Mouse (Mus musculus): ENCODE data around the gene Rasgrp4. TPM values are rescaled to one million over a fixed set of nuclear protein-coding genes. Genes with fewer than 3 reads are reported as not detected.
A peak's percentile ranks its signal among the peaks of the same experiment; 100 is the strongest.
"Not testable (repeated sequence)": the region's sequence is repeated elsewhere in the genome, so short reads cannot be mapped to it uniquely, and the experiment has no call there.

The Rasgrp4 gene
- total and polyA plus RNA-seq, 3 experiments = 0.46 to 1.9 TPM; not detected in 1

- not testable (repeated sequence) for H3K36me3 ChIP-seq (ENCODE audit: control insufficient read depth in 1 of 2, insufficient read depth in 2 of 2, low read length in 2 of 2); H3K27me3 ChIP-seq (ENCODE audit: control insufficient read depth in 1 of 2, insufficient read depth in 2 of 2, low read length in 2 of 2); DNase-seq (ENCODE audit: low read depth, low spot score); H3K27ac ChIP-seq (ENCODE audit: control insufficient read depth, low read depth, low read length); H3K9me3 ChIP-seq (replicated peaks; ENCODE audit: insufficient read depth, low read length); H3K4me3 ChIP-seq (ENCODE audit: control insufficient read depth in 1 of 2, insufficient read depth in 1 of 2, low read depth in 2 of 2, low read length in 2 of 2); H3K9ac ChIP-seq (ENCODE audit: control insufficient read depth, low read depth, low read length, poor library complexity, severe bottlenecking); H3K79me2 ChIP-seq (ENCODE audit: control insufficient read depth, insufficient read depth, low read length, poor library complexity)
- peaks cover 5 to 12% of the 10 kb centered on the region in 2 experiments for H3K4me1 ChIP-seq (ENCODE audit: control insufficient read depth in 1 of 2, insufficient read depth in 2 of 2, low read length in 2 of 2)
- TF ChIP-seq ZNF384 (IDR thresholded peaks at IDR 0.05; ENCODE audit: low read depth, low read length) = peak; percentile 79
Measured at GRCm38 (mm10) chr7:29139237-29139636, 4.6 kb downstream of the Rasgrp4 start.

- Histone ChIP-seq H3K27me3 (ENCODE audit: control insufficient read depth in 1 of 2, insufficient read depth in 2 of 2, low read length in 2 of 2) (no peaks in the 10 kb centered on the region), H3K9ac (ENCODE audit: control insufficient read depth, low read depth, low read length, poor library complexity, severe bottlenecking) (no peak overlapping the region), H3K9me3 (replicated peaks; ENCODE audit: insufficient read depth, low read length) (no peaks in the 10 kb centered on the region), H3K36me3 (ENCODE audit: control insufficient read depth in 1 of 2, insufficient read depth in 2 of 2, low read length in 2 of 2) (peaks cover 0 to 6% of the 10 kb centered on the region in 2 experiments; a peak in 2 of 4 replicates), H3K27ac (ENCODE audit: control insufficient read depth, low read depth, low read length) (no peak overlapping the region), H3K4me1 (ENCODE audit: control insufficient read depth in 1 of 2, insufficient read depth in 2 of 2, low read length in 2 of 2) (peaks cover 5 to 16% of the 10 kb centered on the region in 2 experiments), H3K79me2 (ENCODE audit: control insufficient read depth, insufficient read depth, low read length, poor library complexity) (no peaks in the 10 kb centered on the region), H3K4me3 (ENCODE audit: control insufficient read depth in 1 of 2, insufficient read depth in 1 of 2, low read depth in 2 of 2, low read length in 2 of 2) (no peak overlapping the region)
- no peak for DNase-seq (ENCODE audit: low read depth, low spot score)
- no peak for TF ChIP-seq TBP (IDR thresholded peaks at IDR 0.05; ENCODE audit: low read depth, low read length)
- no peak for TF ChIP-seq POLR2A (IDR thresholded peaks at IDR 0.05; ENCODE audit: control insufficient read depth in 1 of 2, insufficient read depth in 1 of 2, low read depth in 1 of 2, low read length in 2 of 2, poor library complexity in 1 of 2)
- TF ChIP-seq KAT2A (conservative IDR thresholded peaks at IDR 0.05; ENCODE audit: low read depth, low read length) = no peak
- no peak for TF ChIP-seq CHD1 (IDR thresholded peaks at IDR 0.05; ENCODE audit: low read depth, low read length)
- TF ChIP-seq MAZ (IDR thresholded peaks at IDR 0.05; ENCODE audit: low read depth, low read length) = no peak
- TF ChIP-seq TAL1 (IDR thresholded peaks at IDR 0.05; ENCODE audit: low read length) = no peak
- TF ChIP-seq MAFK (IDR thresholded peaks at IDR 0.05; ENCODE audit: borderline replicate concordance, low read depth, low read length) = no peak
- TF ChIP-seq MAX (IDR thresholded peaks at IDR 0.05; ENCODE audit: low read length) = no peak
- no peak for TF ChIP-seq USF1 (IDR thresholded peaks at IDR 0.05; ENCODE audit: low read depth, low read length)
- TF ChIP-seq HCFC1 (IDR thresholded peaks at IDR 0.05; ENCODE audit: low read depth, low read length) = no peak
- no peak for TF ChIP-seq ZNF384 (IDR thresholded peaks at IDR 0.05; ENCODE audit: low read depth, low read length)
- no peak for TF ChIP-seq CTCF (IDR thresholded peaks at IDR 0.05 in 2 of 3, conservative IDR thresholded peaks at IDR 0.05 in 1 of 3; ENCODE audit: control insufficient read depth in 1 of 3, insufficient read depth in 1 of 3, low read depth in 2 of 3, low read length in 3 of 3, poor library complexity in 1 of 3, severe bottlenecking in 1 of 3)
- no peak for TF ChIP-seq RCOR1 (IDR thresholded peaks at IDR 0.05; ENCODE audit: low read depth, low read length)
- no peak for TF ChIP-seq MYC (IDR thresholded peaks at IDR 0.05; ENCODE audit: low read depth, low read length)
- no peak for TF ChIP-seq JUND (IDR thresholded peaks at IDR 0.05; ENCODE audit: low read depth, low read length)
- no peak for TF ChIP-seq UBTF (IDR thresholded peaks at IDR 0.05; ENCODE audit: borderline replicate concordance, insufficient read depth, low read depth, low read length)
- no peak for TF ChIP-seq RAD21 (IDR thresholded peaks at IDR 0.05; ENCODE audit: low read depth, low read length)
Measured at GRCm38 (mm10) chr7:29141416-29141815, 6.8 kb downstream of the Rasgrp4 start.
